Mouse (Mus musculus) MEL-GATA-1-ER (cell line): Measurements from ENCODE around the gene Nr1i3.
A peak's percentile ranks its signal among the peaks of the same experiment; 100 is the strongest.
"Not testable (repeated sequence)": the region's sequence is repeated elsewhere in the genome, so short reads cannot be mapped to it uniquely, and the experiment has no call there.

Experiments used
- DNase-seq: peaks from one replicate; pipeline ENCODE4 v3.0.0-alpha.2; 2012; ENCODE audit warnings: low read depth; ENCODE audit errors: extremely low read depth

The Nr1i3 gene

GRCm38 (mm10) chr1:171230215-171230614 is 16.4 kb downstream of the Nr1i3 start:
- DNase-seq = no peak

- DNase-seq = no peak
Measured at GRCm38 (mm10) chr1:171231844-171232243, 18.1 kb downstream of the Nr1i3 start.

- DNase-seq = no peak
Measured at GRCm38 (mm10) chr1:171232348-171232747, 18.6 kb downstream of the Nr1i3 start.

- no peak for DNase-seq
Measured at GRCm38 (mm10) chr1:171232800-171233730, 19.3 kb downstream of the Nr1i3 start.

GRCm38 (mm10) chr1:171234126-171234525 is 20.4 kb downstream of the Nr1i3 start, which contains the start of gene Fcer1g:
Gene Fcer1g (minus strand): TSS chr1:171234365.
- no peak for DNase-seq

GRCm38 (mm10) chr1:171234538-171234937 is 20.8 kb downstream of the Nr1i3 start:
- no peak for DNase-seq

- DNase-seq = no peak
Measured at GRCm38 (mm10) chr1:171235791-171236190, 22.0 kb downstream of the Nr1i3 start.

GRCm38 (mm10) chr1:171237438-171237837 is 23.7 kb downstream of the Nr1i3 start:
- DNase-seq = no peak

GRCm38 (mm10) chr1:171238463-171238862 is 24.7 kb downstream of the Nr1i3 start:
- DNase-seq = no peak

GRCm38 (mm10) chr1:171239992-171240744 is 26.4 kb downstream of the Nr1i3 start:
- no peak for DNase-seq

- DNase-seq = no peak
Measured at GRCm38 (mm10) chr1:171240911-171241310, 27.1 kb downstream of the Nr1i3 start.

GRCm38 (mm10) chr1:171241952-171242351 is 28.2 kb downstream of the Nr1i3 start:
- not testable (repeated sequence) for DNase-seq

GRCm38 (mm10) chr1:171245353-171245752 is 31.6 kb downstream of the Nr1i3 start:
- DNase-seq = no peak

- peak; percentile 98 for DNase-seq
Measured at GRCm38 (mm10) chr1:171246709-171247452, 33.1 kb downstream of the Nr1i3 start.

- no peak for DNase-seq
Measured at GRCm38 (mm10) chr1:171247453-171247841, 33.7 kb downstream of the Nr1i3 start.

- no peak for DNase-seq
Measured at GRCm38 (mm10) chr1:171247916-171248315, 34.1 kb downstream of the Nr1i3 start.

- no peak for DNase-seq
Measured at GRCm38 (mm10) chr1:171248386-171249226, 34.8 kb downstream of the Nr1i3 start.

GRCm38 (mm10) chr1:171249913-171250600 is 36.3 kb downstream of the Nr1i3 start, which contains the start of gene Adamts4:
Gene Adamts4 (plus strand): TSS chr1:171250421.
- DNase-seq = no peak

- no peak for DNase-seq
Measured at GRCm38 (mm10) chr1:171250680-171251593, 37.2 kb downstream of the Nr1i3 start, which contains the start of gene Ndufs2. Gene Ndufs2 (minus strand): TSS chr1:171251388.
